Mouse (Mus musculus): ENCODE results near the gene Efemp1.

The Efemp1 gene

GRCm38 (mm10) chr11:28939651-28940050 lies 86.6 kb downstream of the Efemp1 start:
- DNase-seq (ENCODE audit: low spot score), result no peak

- DNase-seq (ENCODE audit: low spot score), result no peak
Observed at GRCm38 (mm10) chr11:28951586-28952210, 98.7 kb downstream of the Efemp1 start.

- DNase-seq (ENCODE audit: low spot score), result no peak
Observed at GRCm38 (mm10) chr11:28954673-28955304, 101.8 kb downstream of the Efemp1 start.

- DNase-seq (ENCODE audit: low spot score), result no peak
Observed at GRCm38 (mm10) chr11:28955305-28955701, 102.3 kb downstream of the Efemp1 start.

- no peak for DNase-seq (ENCODE audit: low spot score)
Observed at GRCm38 (mm10) chr11:28961381-28961780, 108.4 kb downstream of the Efemp1 start.

Measured in urinary bladder, postnatal 25 days (tissue).